Mouse (Mus musculus) kidney, adult 2 months (tissue): ENCODE results near the gene Bcl9l. TPM values are rescaled to one million over a fixed set of nuclear protein-coding genes. Genes with fewer than 3 reads are reported as not detected.

Experiments
- DNase-seq: peaks from one replicate; pipeline ENCODE4 v3.0.0; 2021
- H3K27ac ChIP-seq: fragments of 200-500 bp; 2 replicates; pipeline ENCODE4 v1.5.1; 2012; ENCODE audit warnings: low read depth, low read length, control low read depth, inconsistent platforms; ENCODE audit not compliant: insufficient read depth
- H3K27me3 ChIP-seq: fragments of 200-500 bp; replicated peaks from 2 replicates; pipeline ENCODE4 v1.6.1; 2012; ENCODE audit warnings: mild to moderate bottlenecking, moderate library complexity, low read length, inconsistent platforms; ENCODE audit not compliant: control insufficient read depth, insufficient read depth
- H3K36me3 ChIP-seq: fragments of 200-500 bp; 2 replicates; pipeline ENCODE4 v1.6.1; 2012; ENCODE audit warnings: mild to moderate bottlenecking, moderate library complexity, low read length, inconsistent platforms; ENCODE audit not compliant: control insufficient read depth, insufficient read depth
- H3K4me1 ChIP-seq: fragments of 200-500 bp; 2 replicates; pipeline ENCODE4 v1.6.1; 2011; ENCODE audit warnings: low read length; ENCODE audit not compliant: control insufficient read depth, insufficient read depth
- H3K4me3 ChIP-seq: fragments of 200-500 bp; 2 replicates; pipeline ENCODE4 v1.5.1; 2011; ENCODE audit warnings: mild to moderate bottlenecking, low read depth, low read length, control low read depth; ENCODE audit not compliant: insufficient read depth
- CTCF ChIP-seq: fragments of 200-500 bp; conservative IDR thresholded peaks from 2 replicates; pipeline ENCODE4 v1.5.1; 2011; ENCODE audit warnings: low read depth, mild to moderate bottlenecking, control low read depth, low read length, moderate library complexity, mixed read lengths; ENCODE audit not compliant: insufficient read depth, insufficient read length
- POLR2A ChIP-seq: fragments of 200-500 bp; IDR thresholded peaks from one replicate; pipeline ENCODE4 v1.6.1; 2011; ENCODE audit warnings: low read depth, low read length, control low read depth
- WGBS: fragments of 180-500 bp; shearing (Covaris S2); methylation state at CpG from one replicate; pipeline ENCODE4 v1.1.7; 2018; 5-methylcytosine and 5-hydroxymethylcytosine counted together
- polyA plus RNA-seq: library from polyadenylated mRNA; depleted of rRNA; stranded (reverse); fragments of >200 nt; gene quantifications from 2 replicates; pipeline ENCODE4 v1.2.3, GENCODE M21; 2012

Gene Bcl9l
- polyA plus RNA-seq, 1 experiment: 23.1 TPM

DNA sequence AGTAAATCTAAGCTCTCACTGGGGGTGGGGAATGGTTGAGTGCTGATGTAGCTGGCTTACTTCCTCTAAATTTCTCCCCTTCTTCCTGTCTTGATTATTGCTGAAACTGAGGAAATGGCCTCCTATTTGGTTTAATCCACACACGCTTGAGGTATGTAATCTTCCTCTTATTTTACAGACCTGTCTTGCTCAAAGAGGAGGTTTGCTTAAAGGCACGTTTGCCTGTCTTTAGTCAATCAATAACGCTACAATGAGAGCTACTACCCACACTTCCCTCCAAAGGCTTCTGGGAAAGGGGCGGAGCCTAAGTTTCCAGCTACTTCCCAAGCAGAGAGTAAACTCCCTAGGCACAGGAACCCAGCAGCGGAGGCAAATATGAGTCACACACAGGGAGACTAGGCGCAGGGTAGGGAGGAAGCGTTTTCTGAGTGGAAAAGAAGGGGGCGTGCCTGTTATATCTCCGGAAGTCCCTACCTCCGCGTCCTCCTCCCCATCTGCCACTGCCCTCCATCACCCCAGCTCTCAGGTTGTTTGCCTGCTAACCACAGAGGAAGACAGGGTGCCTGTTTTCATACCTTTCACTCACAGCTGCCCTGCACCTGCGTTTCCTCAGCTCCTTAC, 32.6 kb downstream of the Bcl9l start:
- Histone ChIP-seq H3K36me3 (no peaks in the 10 kb centered on the region), H3K27me3 (no peaks in the 10 kb centered on the region), H3K4me1 (peaks cover 21% of the 10 kb centered on the region), H3K4me3 (no peak overlapping the region), H3K27ac (no peak overlapping the region; the same call in 1 of the 2 replicates)
- TF ChIP-seq POLR2A (no peak), CTCF (no peak)
- 32% methylated on average over 12 of the region's 12 CpGs for WGBS
- DNase-seq: peak; percentile 92

GRCm38 (mm10) chr9:44515891-44516290, 33.3 kb downstream of the Bcl9l start:
- H3K27ac ChIP-seq: no peak overlapping the region
- WGBS: 85% methylated on average over 5 of the region's 5 CpGs
- no peaks in the 10 kb centered on the region for H3K36me3 ChIP-seq
- TF ChIP-seq CTCF (no peak), POLR2A (no peak)
- no peak for DNase-seq
- H3K27me3 ChIP-seq: no peaks in the 10 kb centered on the region
- H3K4me1 ChIP-seq: peaks cover 19% of the 10 kb centered on the region
- no peak overlapping the region for H3K4me3 ChIP-seq

- H3K4me1 ChIP-seq: peaks cover 7% of the 10 kb centered on the region
- no peak for TF ChIP-seq CTCF
- no peak for TF ChIP-seq POLR2A
- WGBS: 77% methylated on average over 4 of the region's 4 CpGs
- H3K4me3 ChIP-seq: no peak overlapping the region
- no peaks in the 10 kb centered on the region for H3K27me3 ChIP-seq
- DNase-seq: no peak
- H3K36me3 ChIP-seq: no peaks in the 10 kb centered on the region
- H3K27ac ChIP-seq: no peak overlapping the region
Measured at GRCm38 (mm10) chr9:44517368-44517767, 34.7 kb downstream of the Bcl9l start.

DNA sequence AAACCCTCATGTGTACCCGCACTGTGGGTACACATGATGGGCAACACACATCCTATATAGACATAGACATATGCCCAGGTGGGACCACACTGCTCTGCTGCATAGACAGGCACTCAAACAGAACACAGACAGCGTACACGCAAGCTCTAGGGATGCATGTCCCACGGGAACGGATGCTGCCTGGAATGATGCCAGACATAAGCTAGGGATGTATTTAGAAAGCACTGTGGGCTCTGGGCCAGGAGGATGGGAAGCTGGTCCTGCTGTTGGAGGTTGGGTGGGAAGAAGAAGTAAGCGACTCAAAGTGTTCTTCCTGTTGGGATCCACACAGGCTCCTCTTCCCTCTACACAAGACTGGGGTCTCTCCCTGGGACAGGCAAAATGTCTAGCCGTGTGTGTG, 35.4 kb downstream of the Bcl9l start:
- Histone ChIP-seq H3K4me1 (peaks cover 3% of the 10 kb centered on the region; the same call in 1 of the 2 replicates), H3K27ac (no peak overlapping the region), H3K36me3 (no peaks in the 10 kb centered on the region), H3K27me3 (no peaks in the 10 kb centered on the region), H3K4me3 (no peak overlapping the region)
- DNase-seq: peak; percentile 46
- TF ChIP-seq POLR2A: no peak
- TF ChIP-seq CTCF: no peak
- 64% methylated on average over 7 of the region's 7 CpGs for WGBS

- H3K4me3 ChIP-seq: no peak overlapping the region
- H3K36me3 ChIP-seq: no peaks in the 10 kb centered on the region
- no peak overlapping the region for H3K27ac ChIP-seq
- no peaks in the 10 kb centered on the region for H3K27me3 ChIP-seq
- no peak for TF ChIP-seq CTCF
- no peak for TF ChIP-seq POLR2A
- WGBS: 74% methylated on average over 10 of the region's 10 CpGs
- H3K4me1 ChIP-seq: no peaks in the 10 kb centered on the region
- no peak for DNase-seq
Measured at GRCm38 (mm10) chr9:44521927-44522326, 39.3 kb downstream of the Bcl9l start.

GRCm38 (mm10) chr9:44523686-44524085, 41.1 kb downstream of the Bcl9l start:
- no peak for TF ChIP-seq CTCF
- no peak for TF ChIP-seq POLR2A
- WGBS: 72% methylated on average over 5 of the region's 5 CpGs
- no peaks in the 10 kb centered on the region for H3K27me3 ChIP-seq
- no peak for DNase-seq
- no peaks in the 10 kb centered on the region for H3K4me1 ChIP-seq
- no peak overlapping the region for H3K4me3 ChIP-seq
- no peaks in the 10 kb centered on the region for H3K36me3 ChIP-seq
- H3K27ac ChIP-seq: no peak overlapping the region

GRCm38 (mm10) chr9:44524235-44524826, 41.7 kb downstream of the Bcl9l start:
- WGBS: 76% methylated on average over 5 of the region's 5 CpGs
- Histone ChIP-seq H3K36me3 (no peaks in the 10 kb centered on the region), H3K4me1 (no peaks in the 10 kb centered on the region), H3K27me3 (no peaks in the 10 kb centered on the region), H3K27ac (no peak overlapping the region), H3K4me3 (no peak overlapping the region)
- no peak for DNase-seq
- TF ChIP-seq POLR2A: no peak
- no peak for TF ChIP-seq CTCF
